Mouse (Mus musculus) common myeloid progenitor, adult 5-6 weeks (primary cell): ENCODE data around the gene Snd1. TPM values are rescaled to one million over a fixed set of nuclear protein-coding genes. Genes with fewer than 3 reads are reported as not detected.
A peak's percentile ranks its signal among the peaks of the same experiment; 100 is the strongest.

Experiments
- ATAC-seq: replicated peaks from 2 replicates; pipeline ENCODE4 v1.8.0; 2016; ENCODE audit warnings: low read depth, mild to moderate bottlenecking, moderate TSS enrichment, inconsistent platforms; ENCODE audit not compliant: poor library complexity, severe bottlenecking
- total RNA-seq: library from RNA; stranded (forward); fragments of 200-1000, 187-1606 nt; gene quantifications from 2 replicates; pipeline ENCODE4 v1.2.3, GENCODE M21; 2017

Snd1 gene
- total RNA-seq, 1 experiment from 2014 or later: 176 TPM

DNA sequence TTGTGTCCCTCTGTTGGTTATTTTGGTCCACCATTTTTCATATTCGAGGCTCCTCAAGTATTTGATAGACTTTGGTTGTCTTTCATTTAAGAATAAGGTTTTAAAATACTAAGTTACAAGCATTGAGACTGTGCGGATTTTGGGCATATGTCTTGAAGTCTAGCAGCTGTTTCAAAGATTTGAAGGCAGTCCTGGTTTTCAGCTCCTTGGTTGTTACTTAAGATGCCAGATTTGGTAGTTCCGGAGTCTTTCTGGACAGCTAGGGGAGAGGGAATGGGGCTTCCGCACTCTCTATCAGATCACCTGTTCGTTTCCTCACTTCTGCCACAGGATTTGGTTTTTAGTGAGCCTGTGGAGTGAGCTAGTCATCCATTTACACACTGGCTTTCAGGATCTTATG, 61.5 kb downstream of the Snd1 start:
- ATAC-seq: no peak

DNA sequence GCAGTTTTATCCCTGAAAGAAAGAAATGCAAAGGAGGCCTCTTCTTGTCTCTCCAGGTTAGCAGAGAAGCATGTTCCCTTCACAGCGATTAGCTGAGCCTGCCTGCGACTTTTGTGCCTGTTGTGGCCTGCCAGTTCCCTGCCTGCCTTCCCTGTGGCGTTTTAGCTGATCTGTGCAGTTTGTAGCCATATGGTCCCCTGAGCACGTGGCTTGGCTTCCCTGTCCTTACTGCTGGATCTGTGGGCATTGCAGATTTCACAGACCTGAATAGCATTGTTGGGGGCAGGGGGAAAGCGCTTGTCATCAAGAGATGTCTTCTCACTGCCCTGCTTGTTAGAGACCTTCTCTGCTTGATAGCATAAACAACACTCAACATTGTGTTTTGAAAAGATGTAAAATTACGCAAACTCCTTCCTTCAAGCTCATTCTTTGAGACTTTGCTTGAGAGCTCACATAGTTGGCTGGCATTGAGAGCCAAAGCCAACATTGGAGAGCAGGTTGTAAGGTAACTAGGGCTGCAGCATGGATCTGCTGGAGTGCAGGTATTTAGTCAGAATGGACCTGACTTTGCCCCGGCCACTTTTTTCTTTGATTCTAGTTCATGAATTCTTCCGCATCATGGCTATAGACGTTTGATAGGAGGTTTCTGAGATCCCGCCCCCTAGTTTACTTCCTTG, 63.0 kb downstream of the Snd1 start:
- no peak for ATAC-seq

DNA sequence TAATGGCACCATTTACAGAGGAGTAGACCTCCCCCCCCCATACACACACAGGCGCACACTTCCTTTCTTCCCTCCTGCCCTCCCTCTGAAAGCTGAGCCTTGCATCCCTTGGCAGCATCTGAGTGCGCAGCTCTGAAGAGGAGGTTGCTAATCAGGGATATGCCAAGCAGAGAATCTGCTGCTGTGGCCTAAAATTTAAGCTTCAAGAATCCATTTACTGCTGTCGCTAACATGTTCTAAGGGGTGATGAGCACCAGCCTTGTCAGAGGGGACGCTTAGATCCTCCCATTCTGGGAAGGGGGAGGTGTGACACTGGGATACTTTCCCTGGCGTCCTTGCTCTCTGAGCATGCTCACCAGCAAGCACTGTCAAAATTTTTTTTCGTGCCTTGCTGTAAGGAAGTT, 67.4 kb downstream of the Snd1 start:
- no peak for ATAC-seq

DNA sequence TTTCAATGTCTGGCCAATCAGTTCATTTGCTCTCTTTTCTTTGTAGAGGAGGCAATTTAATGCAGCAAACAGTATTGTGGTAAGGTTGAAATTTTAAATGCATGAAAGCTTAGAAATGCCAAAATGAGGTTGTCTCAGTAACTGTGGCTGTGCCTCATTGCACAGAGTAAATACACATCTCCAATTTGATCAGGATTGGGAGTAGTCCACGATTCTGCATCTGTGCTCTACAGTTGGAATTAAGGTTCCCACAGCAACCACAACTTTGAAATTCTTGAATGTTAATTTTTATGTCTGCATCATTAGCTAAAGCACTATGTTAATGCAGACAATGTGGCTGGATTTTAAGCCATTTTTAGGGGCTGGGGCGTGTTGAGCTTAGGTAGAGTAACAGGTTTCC, 72.0 kb downstream of the Snd1 start:
- no peak for ATAC-seq

DNA sequence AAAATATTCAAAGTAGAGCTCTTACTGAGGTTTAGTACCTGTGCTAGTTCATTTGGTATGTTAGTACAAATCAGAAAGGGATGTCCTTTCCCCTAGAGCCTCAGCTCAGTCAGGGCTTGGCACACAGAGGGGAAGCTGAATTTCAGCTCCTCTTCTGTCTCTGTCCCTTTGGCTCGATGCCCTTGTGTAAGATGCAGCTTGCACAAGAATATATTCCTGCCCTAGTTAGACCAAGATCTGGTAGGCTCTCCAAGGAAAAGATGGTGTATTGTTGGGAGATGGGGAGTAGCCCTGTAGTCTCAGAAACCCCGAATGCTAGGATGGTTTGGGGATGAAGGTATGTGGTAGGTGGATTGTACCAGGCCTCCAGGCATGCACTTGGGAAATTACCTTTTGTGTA, 74.4 kb downstream of the Snd1 start:
- ATAC-seq: no peak

DNA sequence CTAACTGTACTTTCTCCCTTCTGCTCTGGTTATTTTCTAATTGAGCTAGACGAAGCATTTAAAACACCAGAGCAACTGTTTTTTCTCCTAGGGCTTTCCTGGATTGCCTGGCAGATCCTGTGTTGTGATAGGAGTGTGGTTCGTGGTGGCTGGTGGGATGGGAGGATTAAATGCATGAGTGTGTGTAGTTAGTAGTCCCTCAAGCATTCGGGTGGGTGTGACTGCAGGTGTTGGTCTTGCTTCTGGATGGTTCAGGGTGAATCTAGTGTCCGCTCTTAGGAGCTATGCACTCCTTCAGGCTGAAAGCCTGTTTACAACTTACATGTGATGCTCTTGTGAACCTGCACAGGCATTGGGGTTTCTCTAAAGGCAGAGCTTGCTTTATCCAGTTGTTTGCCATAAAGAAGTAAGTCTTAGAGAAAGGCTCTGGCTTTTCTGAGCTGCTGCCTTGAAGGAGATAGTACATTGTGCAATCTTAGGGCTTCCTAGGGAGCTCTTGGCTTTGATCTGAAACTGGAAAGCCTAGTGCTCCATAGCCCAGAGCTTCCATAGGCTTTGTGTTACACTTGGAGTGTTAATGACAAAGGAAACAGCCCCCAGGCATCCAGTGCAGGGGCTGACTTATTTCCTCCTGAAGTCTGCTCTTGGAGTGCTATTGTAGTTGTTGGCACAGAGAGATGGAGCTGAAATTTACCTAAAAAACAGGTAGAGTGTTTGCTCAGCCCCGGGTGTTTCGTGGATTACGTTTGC, 75.5 kb downstream of the Snd1 start:
- ATAC-seq: no peak

DNA sequence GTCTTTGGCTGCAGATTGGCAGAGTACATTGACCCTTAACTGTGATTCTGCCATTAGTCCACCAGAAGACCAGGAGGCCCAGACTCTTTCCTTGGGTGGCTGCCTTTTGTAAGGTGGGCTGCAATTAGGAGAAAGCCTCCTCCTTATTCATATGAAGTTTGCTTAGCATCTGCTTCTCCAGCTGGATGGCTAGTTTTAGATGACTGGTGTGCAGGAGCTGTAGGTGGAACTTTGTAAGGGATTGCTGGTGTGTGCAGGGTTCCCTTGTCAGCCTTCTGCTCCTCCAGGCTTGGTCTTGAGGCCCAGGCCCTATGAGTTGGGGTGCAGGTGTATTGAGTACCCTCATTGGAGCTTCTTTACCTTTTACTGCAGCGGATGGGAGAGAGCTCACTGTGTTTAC, 79.5 kb downstream of the Snd1 start:
- no peak for ATAC-seq

DNA sequence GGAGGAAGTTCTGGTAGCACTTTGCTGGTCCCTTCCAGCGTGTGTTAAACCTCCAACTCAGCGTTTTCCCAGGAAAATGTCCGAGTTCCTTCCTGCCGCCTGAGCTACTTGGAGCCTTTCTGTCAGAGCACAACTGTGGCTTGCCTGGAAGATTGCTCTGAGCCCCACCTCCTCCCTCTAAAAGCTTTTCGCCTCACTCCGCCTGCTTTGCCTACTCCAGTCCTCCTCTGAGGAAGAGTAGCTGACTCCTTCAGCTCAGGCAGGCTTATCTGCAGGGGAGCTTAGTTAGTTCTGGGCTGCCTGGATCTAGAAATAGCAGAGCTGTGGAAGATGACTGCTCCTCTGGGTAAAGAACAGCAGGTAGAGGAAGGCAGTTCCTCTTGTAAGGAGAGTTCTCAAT, 80.1 kb downstream of the Snd1 start:
- no peak for ATAC-seq

DNA sequence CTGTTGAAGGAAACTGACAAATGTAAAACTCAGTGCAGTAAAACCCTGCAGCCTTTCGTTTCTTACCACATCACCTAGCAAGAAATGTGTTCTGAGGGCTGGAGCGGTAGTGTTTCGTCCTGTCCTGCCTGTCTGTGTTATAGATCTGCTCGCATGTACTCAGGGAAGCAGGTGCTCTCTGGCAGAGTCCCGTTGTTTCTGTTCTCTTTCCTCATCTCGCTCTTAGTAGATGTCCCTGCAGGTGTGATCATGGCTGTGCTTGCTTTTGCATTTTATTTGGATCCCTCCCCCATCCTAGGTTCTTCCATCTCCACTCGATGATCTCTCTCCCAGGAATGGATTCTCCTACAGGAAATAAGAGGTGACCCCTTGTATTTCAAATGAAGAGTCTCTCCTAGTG, 80.5 kb downstream of the Snd1 start:
- no peak for ATAC-seq

DNA sequence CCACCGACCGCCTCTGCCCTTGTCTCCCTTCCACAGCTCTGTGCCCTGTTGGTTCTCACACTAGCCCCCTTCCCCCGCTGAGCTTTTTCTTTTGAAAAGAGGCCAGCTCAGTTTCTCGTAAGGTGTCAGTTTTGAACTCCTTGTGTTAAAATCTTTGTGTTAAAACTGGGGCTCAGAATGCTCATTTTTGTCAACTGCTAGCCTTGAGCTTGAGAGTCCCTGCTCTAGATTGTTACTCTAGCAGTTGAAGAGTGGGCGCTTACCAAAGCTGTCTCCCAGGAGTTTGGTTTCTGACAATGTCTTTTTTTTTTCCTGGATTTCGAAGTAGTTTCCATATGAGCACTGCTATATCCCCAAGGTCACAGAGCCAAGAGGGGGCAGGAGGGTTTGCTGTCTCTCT, 82.8 kb downstream of the Snd1 start:
- ATAC-seq: no peak

DNA sequence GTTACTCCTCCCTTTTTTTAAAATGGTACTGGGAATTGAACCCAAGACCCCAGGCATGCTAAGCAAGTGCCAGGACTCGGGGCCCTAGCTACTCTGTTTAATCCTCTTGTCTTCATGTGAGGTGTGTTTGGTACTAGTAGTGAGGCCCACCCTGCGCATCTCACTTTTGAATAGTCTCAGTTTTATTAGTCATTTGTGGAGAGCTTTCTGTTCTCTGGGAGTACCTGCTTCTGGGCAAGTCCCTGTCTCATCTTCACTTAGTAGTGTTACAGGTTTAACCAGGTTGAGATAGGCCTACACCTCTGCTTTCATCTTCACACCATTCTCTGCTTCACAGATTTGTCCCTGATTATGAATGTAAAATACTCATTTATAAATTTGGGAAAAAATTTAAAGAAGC, 84.5 kb downstream of the Snd1 start:
- ATAC-seq: no peak

DNA sequence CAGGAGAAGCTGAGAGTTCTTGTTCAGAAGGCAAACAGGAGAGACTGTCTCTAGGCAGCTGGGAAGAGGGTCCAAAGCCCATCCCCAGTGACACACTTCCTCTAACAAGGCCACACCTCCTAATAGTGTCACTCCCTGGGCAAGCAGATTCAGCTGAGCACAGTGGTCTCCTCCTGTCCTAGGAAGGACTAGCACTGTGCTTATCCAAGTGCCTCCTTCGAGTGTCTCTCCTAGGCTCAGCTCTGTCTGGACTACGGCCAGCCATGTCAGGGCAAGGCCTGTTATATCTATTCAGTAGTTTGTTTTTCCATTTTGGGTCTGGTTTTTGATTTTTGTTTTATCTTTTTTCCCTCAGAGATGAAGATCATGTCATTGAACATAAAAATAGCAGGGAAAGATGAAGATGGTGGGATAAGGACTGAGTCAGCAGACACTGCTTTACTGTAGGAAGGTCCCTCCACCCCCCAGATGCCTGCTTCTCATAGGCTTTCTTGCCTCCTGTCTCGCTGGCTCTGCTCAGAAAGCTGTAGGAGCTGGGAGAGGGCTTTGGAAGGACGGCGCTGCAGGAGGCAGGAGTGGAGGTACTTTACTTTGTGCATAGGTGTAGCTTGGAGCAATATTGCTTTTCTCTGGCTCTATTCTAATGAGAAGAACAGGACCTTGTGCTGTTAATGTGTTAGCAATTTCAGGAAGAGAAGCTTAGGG, 86.5 kb downstream of the Snd1 start:
- no peak for ATAC-seq

DNA sequence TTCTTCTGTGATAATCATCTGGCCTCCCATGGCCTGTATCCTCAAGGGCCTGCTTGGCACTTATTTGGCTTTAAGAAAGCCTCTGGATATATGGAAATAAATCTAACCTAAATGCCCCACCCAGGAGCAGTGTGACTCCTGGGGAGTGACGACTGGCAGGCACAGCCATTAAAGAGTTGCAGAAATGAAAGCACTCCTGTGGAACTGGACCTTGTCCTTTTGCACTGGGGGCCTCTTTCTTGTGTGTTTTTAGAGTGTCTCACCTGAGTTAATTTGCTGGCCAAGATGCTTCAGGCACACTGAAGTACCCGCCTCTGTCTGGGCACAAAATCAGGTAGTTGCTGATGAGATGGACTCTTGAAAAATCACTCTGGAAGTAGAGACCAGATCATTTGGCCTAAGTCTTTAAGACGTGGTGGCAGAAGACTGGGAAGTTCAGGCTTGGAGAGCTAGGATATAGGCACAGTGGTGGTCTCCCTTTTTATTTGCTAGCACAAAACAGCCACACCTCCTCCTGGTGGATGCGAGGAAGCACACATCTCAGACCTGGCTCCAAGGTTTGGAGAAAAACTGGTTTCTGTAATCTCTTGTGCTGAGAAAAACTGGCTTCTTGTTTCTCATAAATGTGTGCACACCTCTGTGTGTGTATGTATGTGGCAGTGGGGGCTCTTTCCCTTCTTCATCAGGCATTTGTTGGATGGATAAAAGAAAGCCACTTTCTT, 87.5 kb downstream of the Snd1 start:
- ATAC-seq: no peak

DNA sequence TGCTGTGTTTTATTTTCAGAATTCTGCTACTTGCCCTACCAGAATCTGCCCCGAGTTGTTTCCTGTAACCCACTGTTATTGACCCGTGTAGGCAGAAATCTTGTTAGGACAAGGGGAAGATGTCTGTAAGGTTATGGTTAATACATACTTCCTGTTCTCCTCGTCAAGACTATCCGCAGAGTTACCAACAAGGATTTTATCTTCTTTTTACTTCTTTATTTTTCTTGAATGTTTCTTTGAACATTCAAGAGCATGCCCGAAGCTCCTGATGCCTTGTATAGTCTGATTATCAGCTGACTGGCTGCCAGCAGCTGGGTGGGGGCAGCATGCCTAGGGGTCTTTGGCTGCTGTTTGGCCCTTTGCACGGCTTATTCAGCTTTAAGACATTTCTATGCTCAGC, 93.0 kb downstream of the Snd1 start:
- ATAC-seq: peak; percentile 83

DNA sequence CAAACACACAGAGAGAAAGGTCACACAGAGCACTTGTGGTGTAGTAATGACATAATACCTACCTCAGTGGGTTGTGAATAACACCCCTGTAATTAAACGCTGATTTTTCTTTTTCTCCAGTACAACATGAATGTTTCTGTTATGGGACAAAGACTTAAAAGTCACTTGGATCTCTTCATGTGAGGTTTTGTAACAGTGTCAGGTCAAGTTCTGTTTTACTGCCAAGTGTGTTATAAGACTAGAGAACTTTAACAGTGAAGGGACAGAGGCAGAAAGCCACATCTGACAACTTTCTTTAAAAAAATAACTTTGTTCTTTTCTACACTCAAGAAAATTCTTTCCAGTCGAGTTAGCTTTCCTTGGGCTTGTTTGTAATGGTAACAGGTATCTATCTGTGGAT, 97.0 kb downstream of the Snd1 start:
- no peak for ATAC-seq

DNA sequence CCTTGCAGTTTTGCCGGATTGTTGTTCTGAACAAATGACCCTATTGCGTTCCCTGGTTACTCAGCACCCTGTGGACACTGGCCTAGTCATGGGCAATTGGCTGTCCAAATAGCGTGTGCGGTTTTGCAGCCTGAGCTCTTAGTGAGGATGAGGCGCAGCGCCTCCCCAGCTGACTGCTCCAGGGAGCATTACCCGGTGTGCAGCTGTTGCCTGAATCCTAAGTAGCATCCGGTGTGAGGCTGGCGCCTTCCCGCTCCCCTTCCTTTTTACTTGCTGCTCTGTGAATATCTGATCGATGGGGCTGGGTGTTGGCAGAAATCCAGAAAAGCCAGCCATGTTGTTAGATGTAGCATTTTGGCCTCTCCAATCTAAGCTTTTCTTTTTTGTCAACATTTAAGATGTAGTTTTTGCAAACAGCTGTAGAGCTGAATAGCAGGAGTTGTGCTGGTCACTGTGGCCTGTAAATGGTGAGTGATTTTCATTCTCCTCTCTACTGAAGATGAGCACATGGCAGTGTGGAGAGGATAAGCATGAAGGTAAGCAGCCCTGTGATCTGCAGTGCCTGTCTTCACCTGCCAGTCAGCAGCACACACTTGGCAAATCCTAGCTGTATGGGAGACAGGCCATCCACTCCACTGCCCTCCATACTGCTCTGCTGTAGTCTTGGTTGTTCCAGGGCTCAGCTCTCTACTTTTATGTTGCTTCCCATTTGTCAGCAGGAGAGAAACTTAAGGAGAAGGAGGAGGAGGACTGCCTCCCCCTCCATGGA, 98.2 kb downstream of the Snd1 start:
- ATAC-seq: peak; percentile 48

DNA sequence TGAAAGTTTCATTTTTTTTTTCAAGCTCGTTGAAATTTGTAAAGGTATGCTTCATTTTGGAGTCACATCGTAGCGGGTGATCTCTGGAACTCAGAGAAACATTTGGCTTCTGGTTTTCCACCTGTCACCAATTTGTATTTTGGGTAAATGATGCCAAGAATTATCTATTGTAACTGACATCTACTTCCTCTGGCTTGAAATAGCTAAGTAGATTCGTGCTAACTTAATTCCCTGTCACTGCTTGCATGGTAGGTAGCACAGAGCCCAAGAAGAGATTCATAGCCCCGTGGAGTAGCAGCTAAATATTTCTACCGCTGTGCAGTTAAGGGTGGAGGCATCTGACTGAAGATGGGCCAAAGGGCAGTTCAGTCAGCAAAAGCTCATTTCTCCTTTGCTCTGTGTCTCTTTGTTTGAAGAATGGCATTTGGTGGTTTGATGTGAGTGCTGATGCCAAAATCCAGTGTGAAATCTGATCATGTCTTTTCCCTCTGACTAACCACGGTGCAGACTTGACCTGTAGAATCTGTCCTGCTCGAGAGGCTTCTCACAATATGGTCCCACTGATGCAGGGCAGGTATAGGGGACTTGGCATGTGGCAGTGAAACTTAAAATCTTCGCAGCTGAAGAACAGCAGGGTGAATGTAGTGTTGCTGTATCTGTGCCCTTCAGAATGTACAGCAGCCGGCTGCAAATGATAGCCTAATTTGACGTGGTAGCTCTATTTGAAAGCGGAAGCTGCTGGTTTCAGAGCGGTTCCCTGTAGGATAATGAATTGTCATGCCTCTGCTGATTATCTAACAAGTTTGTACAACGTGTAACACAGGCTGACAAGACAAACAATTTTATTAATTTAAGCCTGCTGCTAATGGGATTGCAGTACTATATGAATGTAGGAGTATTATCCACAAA, 101.7 kb downstream of the Snd1 start:
- ATAC-seq: peak; percentile 56; the same call in 1 of the 2 replicates

DNA sequence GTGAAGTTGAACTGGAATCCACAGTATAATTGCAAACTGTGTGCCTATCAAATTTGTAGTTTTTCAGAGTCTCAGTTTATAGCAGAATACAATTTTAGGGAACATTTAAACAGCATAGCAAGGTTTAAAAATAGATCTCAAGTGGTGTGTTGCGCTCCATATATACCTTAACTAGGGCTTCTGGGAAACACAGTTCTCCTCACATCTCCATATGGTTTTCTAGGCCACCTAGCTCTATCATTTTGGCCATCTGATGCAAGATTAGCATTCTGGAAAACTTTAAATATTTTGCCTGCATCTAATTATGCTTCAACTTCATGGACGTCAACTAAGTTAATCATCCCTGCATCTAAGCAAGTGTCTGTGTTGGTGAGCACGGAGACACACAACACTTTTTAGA, 107.9 kb downstream of the Snd1 start:
- ATAC-seq: no peak

DNA sequence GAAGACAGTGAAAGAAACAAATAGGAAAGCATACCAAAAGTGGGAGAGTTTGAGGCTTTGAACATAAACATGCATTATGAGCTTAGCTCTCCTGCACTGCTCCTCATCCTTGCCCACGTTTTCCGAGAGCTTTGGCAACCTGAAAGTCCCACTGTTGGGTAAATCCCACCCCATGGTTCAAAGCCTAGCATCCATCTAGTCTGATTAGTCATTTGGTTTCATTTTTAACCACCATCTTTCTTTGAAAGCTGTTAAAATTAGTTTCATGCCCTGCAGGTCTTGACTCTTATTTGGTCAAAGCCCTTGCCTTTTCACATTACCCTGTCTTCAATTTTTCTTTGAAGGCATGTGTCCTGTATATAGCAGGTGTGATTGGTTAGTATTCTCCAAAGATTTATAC, 108.5 kb downstream of the Snd1 start:
- no peak for ATAC-seq
